Mouse (Mus musculus): ENCODE measurements at regions not wholly inside any gene's neighbourhood (a gene's known extent, or its start where the extent isn't known, plus 50 kb on each side); places are given as distances from the start of the nearest gene placed in this dataset.
A peak's percentile ranks its signal among the peaks of the same experiment; 100 is the strongest.

GRCm38 (mm10) chr10:66796296-66796695 lies 299.6 kb upstream of the Jmjd1c start:
- DNase-seq (ENCODE audit: low spot score), result no peak

- DNase-seq (ENCODE audit: low spot score), result no peak
Measured at GRCm38 (mm10) chr10:66802691-66803090, 293.2 kb upstream of the Jmjd1c start.

GRCm38 (mm10) chr10:66807261-66807968 lies 288.5 kb upstream of the Jmjd1c start:
- DNase-seq (ENCODE audit: low spot score), result peak; percentile 78

GRCm38 (mm10) chr10:66812515-66813260 lies 283.2 kb upstream of the Jmjd1c start:
- no peak for DNase-seq (ENCODE audit: low spot score)

- DNase-seq (ENCODE audit: low spot score), result peak; percentile 44
Measured at GRCm38 (mm10) chr10:66813850-66814564, 281.9 kb upstream of the Jmjd1c start.

- peak; percentile 90 for DNase-seq (ENCODE audit: low spot score)
Measured at GRCm38 (mm10) chr10:66814565-66815201, 281.2 kb upstream of the Jmjd1c start.

GRCm38 (mm10) chr10:66815951-66816350 lies 280.0 kb upstream of the Jmjd1c start:
- no peak for DNase-seq (ENCODE audit: low spot score)

GRCm38 (mm10) chr10:66816776-66817175 lies 279.1 kb upstream of the Jmjd1c start:
- no peak for DNase-seq (ENCODE audit: low spot score)

GRCm38 (mm10) chr10:66817876-66818275 lies 278.0 kb upstream of the Jmjd1c start:
- no peak for DNase-seq (ENCODE audit: low spot score)

GRCm38 (mm10) chr10:66819517-66819916 lies 276.4 kb upstream of the Jmjd1c start:
- DNase-seq (ENCODE audit: low spot score), result no peak

- no peak for DNase-seq (ENCODE audit: low spot score)
Measured at GRCm38 (mm10) chr10:66825737-66826136, 270.2 kb upstream of the Jmjd1c start.

- no peak for DNase-seq (ENCODE audit: low spot score)
Measured at GRCm38 (mm10) chr10:66826327-66826726, 269.6 kb upstream of the Jmjd1c start.

- no peak for DNase-seq (ENCODE audit: low spot score)
Measured at GRCm38 (mm10) chr10:66834974-66835373, 261.0 kb upstream of the Jmjd1c start.

- DNase-seq (ENCODE audit: low spot score), result peak; percentile 50
Measured at GRCm38 (mm10) chr10:66839058-66839457, 256.9 kb upstream of the Jmjd1c start.

GRCm38 (mm10) chr10:66843258-66843657 lies 252.7 kb upstream of the Jmjd1c start:
- no peak for DNase-seq (ENCODE audit: low spot score)

GRCm38 (mm10) chr10:66848778-66849177 lies 247.1 kb upstream of the Jmjd1c start:
- DNase-seq (ENCODE audit: low spot score), result no peak

GRCm38 (mm10) chr10:66849681-66850080 lies 246.2 kb upstream of the Jmjd1c start:
- no peak for DNase-seq (ENCODE audit: low spot score)

GRCm38 (mm10) chr10:66850972-66851478 lies 244.9 kb upstream of the Jmjd1c start:
- no peak for DNase-seq (ENCODE audit: low spot score)

GRCm38 (mm10) chr10:66851841-66852240 lies 244.1 kb upstream of the Jmjd1c start:
- DNase-seq (ENCODE audit: low spot score), result no peak

GRCm38 (mm10) chr10:66852708-66853107 lies 243.2 kb upstream of the Jmjd1c start:
- DNase-seq (ENCODE audit: low spot score), result no peak

GRCm38 (mm10) chr10:66853258-66853657 lies 242.7 kb upstream of the Jmjd1c start:
- DNase-seq (ENCODE audit: low spot score), result peak; percentile 91

GRCm38 (mm10) chr10:66854895-66855294 lies 241.0 kb upstream of the Jmjd1c start:
- no peak for DNase-seq (ENCODE audit: low spot score)
